Mouse (Mus musculus) left cerebral cortex, adult 8-10 months (tissue): ENCODE measurements at regions not wholly inside any gene's neighbourhood (a gene's known extent, or its start where the extent isn't known, plus 50 kb on each side); places are given as distances from the start of the nearest gene placed in this dataset.
"Not testable (repeated sequence)": the region's sequence is repeated elsewhere in the genome, so short reads cannot be mapped to it uniquely, and the experiment has no call there.

Experiments
- DNase-seq, 2 experiments: peaks; one replicate each; pipeline ENCODE4 v3.0.0; 2022; ENCODE audit warnings: low spot score in 2 of 2

GRCm38 (mm10) chr16:25478300-25478699 is 191.7 kb downstream of the Tprg start:
- DNase-seq = no peak

- peak in 1 of 2 experiments; percentile 27 for DNase-seq
Observed at GRCm38 (mm10) chr16:25483831-25484254, 197.2 kb downstream of the Tprg start.

GRCm38 (mm10) chr16:25485007-25485406 is 198.4 kb downstream of the Tprg start:
- DNase-seq = no peak

- no peak for DNase-seq
Observed at GRCm38 (mm10) chr16:25486477-25487094, 197.0 kb upstream of the Trp63 start.

GRCm38 (mm10) chr16:25490847-25491246 is 192.7 kb upstream of the Trp63 start:
- DNase-seq = no peak

GRCm38 (mm10) chr16:25494153-25494552 is 189.4 kb upstream of the Trp63 start:
- no peak for DNase-seq

GRCm38 (mm10) chr16:25495586-25496196 is 187.9 kb upstream of the Trp63 start:
- no peak for DNase-seq

GRCm38 (mm10) chr16:25504829-25505228 is 178.7 kb upstream of the Trp63 start:
- DNase-seq = no peak

- no peak for DNase-seq
Observed at GRCm38 (mm10) chr16:25517114-25517868, 166.3 kb upstream of the Trp63 start.

GRCm38 (mm10) chr16:25523141-25523540 is 160.4 kb upstream of the Trp63 start:
- DNase-seq = not testable (repeated sequence)

GRCm38 (mm10) chr16:25523621-25524020 is 159.9 kb upstream of the Trp63 start:
- DNase-seq = no peak

- no peak for DNase-seq
Observed at GRCm38 (mm10) chr16:25527850-25528249, 155.7 kb upstream of the Trp63 start.

GRCm38 (mm10) chr16:25528313-25528712 is 155.2 kb upstream of the Trp63 start:
- DNase-seq = no peak

GRCm38 (mm10) chr16:25529681-25530080 is 153.9 kb upstream of the Trp63 start:
- DNase-seq = no peak

GRCm38 (mm10) chr16:25531761-25532336 is 151.7 kb upstream of the Trp63 start:
- no peak for DNase-seq

- peak in 1 of 2 experiments; percentile 18 for DNase-seq
Observed at GRCm38 (mm10) chr16:25532519-25533205, 150.9 kb upstream of the Trp63 start.

GRCm38 (mm10) chr16:25533206-25533580 is 150.4 kb upstream of the Trp63 start:
- DNase-seq = peak in 1 of 2 experiments; percentile 18

- DNase-seq = no peak
Observed at GRCm38 (mm10) chr16:25536550-25536949, 147.0 kb upstream of the Trp63 start.

GRCm38 (mm10) chr16:25549542-25550110 is 133.9 kb upstream of the Trp63 start:
- DNase-seq = no peak

- DNase-seq = no peak
Observed at GRCm38 (mm10) chr16:25557181-25557580, 126.4 kb upstream of the Trp63 start.

GRCm38 (mm10) chr16:25580216-25580615 is 103.3 kb upstream of the Trp63 start:
- no peak for DNase-seq
